ENCODE assay signal across 26 mouse cellular contexts in genomic region chr9:16302484-16302883, GRCm38 (mm10).
"Had no signal": no experiment of that assay in that cellular context is flagged by ENCODE, and none has a peak within 500 bp of the region (broad histone marks: within the 10 kb centered on the region; RNA-seq: fewer than 3 reads in every experiment).

No protein-coding gene starts in this region.

- H3K36me3 ChIP-seq: heart, embryonic 12.5 days; hindbrain, embryonic 10.5 days; hindbrain, embryonic 12.5 days; intestine, embryonic 15.5 days; limb, embryonic 13.5 days; limb, embryonic 15.5 days; liver, embryonic 12.5 days had no signal

- H3K9ac ChIP-seq: heart, embryonic 12.5 days; hindbrain, embryonic 12.5 days; hindbrain, embryonic 14.5 days; intestine, embryonic 15.5 days; limb, embryonic 13.5 days; limb, embryonic 15.5 days; liver, embryonic 12.5 days; liver, embryonic 14.5 days had no signal

- H3K4me2 ChIP-seq: heart, embryonic 12.5 days; hindbrain, embryonic 12.5 days; hindbrain, embryonic 14.5 days; intestine, embryonic 15.5 days; limb, embryonic 13.5 days; limb, embryonic 15.5 days; liver, embryonic 12.5 days had no signal

- H3K9me3 ChIP-seq: heart, embryonic 12.5 days; hindbrain, embryonic 10.5 days; hindbrain, embryonic 12.5 days; intestine, embryonic 15.5 days; limb, embryonic 13.5 days; limb, embryonic 15.5 days; liver, embryonic 12.5 days had no signal

- DNase-seq: gastrocnemius, adult 2 months; gastrocnemius, postnatal 10 days; gastrocnemius, postnatal 25 days; heart, adult 2 months; heart, postnatal 10 days; heart, postnatal 36 days; kidney, adult 18-20 months; kidney, adult 8-10 months; kidney, postnatal 14 days; kidney, postnatal 36 days; layer of hippocampus, adult 9-11 months; layer of hippocampus, postnatal 36 days; left cerebral cortex, postnatal 4 days had no signal

- ATAC-seq: hindbrain, embryonic 16.5 days; inflammation-experienced regulatory T-cells, adult 6 months; intestine, embryonic 15.5 days; intestine, postnatal 0 days; liver, embryonic 12.5 days had no signal

- H3K4me3 ChIP-seq: gastrocnemius, adult 2 months; heart, adult 2 months; heart, embryonic 12.5 days; hindbrain, embryonic 10.5 days; hindbrain, embryonic 12.5 days; intestine, embryonic 15.5 days; limb, embryonic 13.5 days; limb, embryonic 15.5 days; liver, embryonic 12.5 days had no signal

- H3K27me3 ChIP-seq: heart, embryonic 12.5 days; hindbrain, embryonic 12.5 days; intestine, embryonic 15.5 days; limb, embryonic 13.5 days; limb, embryonic 15.5 days; liver, embryonic 12.5 days had no signal

- H3K27ac ChIP-seq: gastrocnemius, adult 2 months; heart, adult 2 months; hindbrain, embryonic 10.5 days; hindbrain, embryonic 12.5 days; hindbrain, embryonic 14.5 days; intestine, embryonic 15.5 days; kidney, postnatal 0 days; limb, embryonic 13.5 days; limb, embryonic 15.5 days; liver, embryonic 12.5 days; liver, embryonic 14.5 days had no signal

- H3K4me1 ChIP-seq: hindbrain, embryonic 10.5 days; intestine, embryonic 15.5 days; liver, embryonic 12.5 days had no signal
